Mouse (Mus musculus): ENCODE data around the gene Cdh15. TPM values are rescaled to one million over a fixed set of nuclear protein-coding genes. Genes with fewer than 3 reads are reported as not detected.

The Cdh15 gene
- polyA plus RNA-seq, 1 experiment from 2014 or later: 1.8 TPM

Other genes starting within 250 kb of the Cdh15 start
- 5.4 and 6.1 TPM in 2 replicates for gene Galns, start 236.5 kb upstream of the Cdh15 start, polyA plus RNA-seq (2015; fragmentation: Nextera tagmentation; extraction: Ambion mirVana)
- 98.9 and 101 TPM in 2 replicates for gene Trappc2l, start 236.3 kb upstream of the Cdh15 start, polyA plus RNA-seq (2015; fragmentation: Nextera tagmentation; extraction: Ambion mirVana)
- not detected in 2 replicates for gene Pabpn1l, start 225.2 kb upstream of the Cdh15 start, polyA plus RNA-seq (2015; fragmentation: Nextera tagmentation; extraction: Ambion mirVana)
- 27.2 and 30.2 TPM in 2 replicates for gene Cbfa2t3, start 148.9 kb upstream of the Cdh15 start, polyA plus RNA-seq (2015; fragmentation: Nextera tagmentation; extraction: Ambion mirVana)
- gene Acsf3, start 72.5 kb upstream of the Cdh15 start, polyA plus RNA-seq (2015; fragmentation: Nextera tagmentation; extraction: Ambion mirVana): 16.2 and 17.4 TPM in 2 replicates
- gene Ankrd11, start 194.3 kb downstream of the Cdh15 start, polyA plus RNA-seq (2015; fragmentation: Nextera tagmentation; extraction: Ambion mirVana): 29.9 and 30.7 TPM in 2 replicates
- gene Spg7, start 215.0 kb downstream of the Cdh15 start, polyA plus RNA-seq (2015; fragmentation: Nextera tagmentation; extraction: Ambion mirVana): 45.9 and 48.7 TPM in 2 replicates

Data from hindbrain, embryonic 13.5 days (tissue).